Mouse (Mus musculus): ENCODE results near the gene Frem2. TPM values are rescaled to one million over a fixed set of nuclear protein-coding genes. Genes with fewer than 3 reads are reported as not detected.

The Frem2 gene
- polyA plus RNA-seq, 1 experiment from 2014 or later, result 1.2 TPM

- H3K4me3 ChIP-seq (replicated peaks), result no peak overlapping the region
- H3K9ac ChIP-seq (replicated peaks), result no peak overlapping the region
- no peak for ATAC-seq (ENCODE audit: low FRiP score)
- no peak overlapping the region for H3K4me2 ChIP-seq
- 71% methylated on average over 7 of the region's 7 CpGs for WGBS
- H3K27ac ChIP-seq (replicated peaks), result no peak overlapping the region
- no peaks in the 10 kb centered on the region for H3K36me3 ChIP-seq
- H3K4me1 ChIP-seq, result 0 out of 2 replicates have a peak, but pooled peaks cover 6% of the 10 kb centered on the region
- H3K27me3 ChIP-seq (replicated peaks), result no peaks in the 10 kb centered on the region
- no peaks in the 10 kb centered on the region for H3K9me3 ChIP-seq (replicated peaks)
Measured at GRCm38 (mm10) chr3:53552691-53553090, 104.5 kb downstream of the Frem2 start.

DNA sequence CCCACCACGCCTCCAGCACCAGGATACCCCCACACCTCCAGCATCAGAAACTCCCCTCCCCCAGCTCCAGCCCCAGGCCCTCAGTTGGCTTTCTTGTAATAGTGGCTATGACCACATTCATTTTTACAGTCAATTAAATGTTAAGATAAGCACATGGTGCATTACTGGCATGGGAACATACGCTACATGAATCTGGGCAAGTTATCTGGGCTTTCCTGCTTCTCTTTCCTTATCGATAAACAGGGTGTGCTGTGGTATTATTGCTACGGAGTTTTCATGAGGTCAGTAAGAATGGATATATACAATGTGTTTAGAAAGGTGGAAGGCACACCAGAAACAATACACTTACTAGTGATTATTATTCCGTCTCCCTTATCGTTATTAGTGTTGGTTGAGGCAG is 125.1 kb downstream of the Frem2 start:
- no peak for ATAC-seq (ENCODE audit: low FRiP score)
- no peak overlapping the region for H3K4me2 ChIP-seq
- no peak overlapping the region for H3K9ac ChIP-seq (replicated peaks)
- no peaks in the 10 kb centered on the region; the same call in 1 of the 2 replicates for H3K27me3 ChIP-seq (replicated peaks)
- no peaks in the 10 kb centered on the region for H3K4me1 ChIP-seq
- H3K36me3 ChIP-seq, result no peaks in the 10 kb centered on the region
- no peak overlapping the region for H3K4me3 ChIP-seq (replicated peaks)
- H3K27ac ChIP-seq (replicated peaks), result no peak overlapping the region
- no peaks in the 10 kb centered on the region for H3K9me3 ChIP-seq (replicated peaks)
- WGBS, result 84% methylated on average over 6 of the region's 6 CpGs

DNA sequence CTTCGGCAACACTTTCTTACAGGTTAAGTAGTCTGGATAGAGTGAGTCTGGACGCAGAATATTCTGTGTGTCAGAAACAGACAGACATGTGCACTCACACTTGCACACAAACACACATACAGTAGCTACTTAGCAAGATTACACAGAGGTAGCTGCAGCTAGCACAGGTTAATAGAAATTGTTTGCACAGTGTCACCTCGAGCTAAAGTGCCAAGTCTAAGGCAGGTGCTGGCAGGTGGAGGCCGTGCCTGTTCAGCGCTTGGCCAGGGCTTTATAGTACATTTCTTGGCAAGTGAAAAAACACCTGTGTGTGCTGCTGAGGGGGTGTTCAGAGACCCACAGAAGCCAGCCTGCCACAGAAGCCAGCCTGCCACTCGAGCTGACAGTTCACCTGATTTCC is 126.8 kb downstream of the Frem2 start:
- ATAC-seq (ENCODE audit: low FRiP score), result no peak
- Histone ChIP-seq H3K9ac (replicated peaks) (no peak overlapping the region), H3K4me1 (no peaks in the 10 kb centered on the region), H3K9me3 (replicated peaks) (no peaks in the 10 kb centered on the region), H3K4me2 (no peak overlapping the region), H3K4me3 (replicated peaks) (no peak overlapping the region), H3K36me3 (no peaks in the 10 kb centered on the region), H3K27me3 (replicated peaks) (no peaks in the 10 kb centered on the region; the same call in 1 of the 2 replicates), H3K27ac (replicated peaks) (no peak overlapping the region)
- 89% methylated on average over 6 of the region's 6 CpGs for WGBS

DNA sequence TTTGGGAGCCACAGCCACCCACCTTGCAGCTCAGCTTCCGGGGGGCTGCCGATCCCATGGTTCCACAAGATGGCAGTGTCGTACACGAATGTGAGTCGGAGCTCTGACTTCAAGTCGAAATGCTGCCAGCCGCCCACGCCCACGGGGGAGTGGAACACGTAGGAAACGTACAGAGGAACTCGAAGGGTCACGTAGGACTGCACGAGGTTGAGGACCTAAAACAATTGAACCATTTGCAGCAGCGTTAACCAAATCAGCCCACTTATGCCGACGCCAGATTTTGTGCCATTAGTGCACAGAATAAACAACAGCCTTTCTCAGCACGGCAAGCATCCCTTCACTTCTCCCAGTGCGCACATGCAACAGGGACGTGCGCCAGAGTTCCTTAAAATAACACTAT is 131.4 kb downstream of the Frem2 start:
- ATAC-seq (ENCODE audit: low FRiP score), result peak; percentile 70
- H3K27ac ChIP-seq (replicated peaks), result no peak overlapping the region
- H3K9me3 ChIP-seq (replicated peaks), result no peaks in the 10 kb centered on the region
- no peaks in the 10 kb centered on the region for H3K4me1 ChIP-seq
- H3K36me3 ChIP-seq, result no peaks in the 10 kb centered on the region
- H3K4me2 ChIP-seq, result peak overlapping the region; percentile 68
- H3K9ac ChIP-seq (replicated peaks), result 0 out of 2 replicates have a peak overlapping the region, but pooled peaks have one; percentile 14
- H3K27me3 ChIP-seq (replicated peaks), result no peaks in the 10 kb centered on the region; the same call in 1 of the 2 replicates
- 16% methylated on average over 21 of the region's 21 CpGs for WGBS
- H3K4me3 ChIP-seq (replicated peaks), result peak overlapping the region; percentile 38

- no peaks in the 10 kb centered on the region for H3K4me1 ChIP-seq
- no peak overlapping the region for H3K27ac ChIP-seq (replicated peaks)
- 75% methylated on average over 10 of the region's 10 CpGs for WGBS
- H3K4me3 ChIP-seq (replicated peaks), result no peak overlapping the region
- H3K27me3 ChIP-seq (replicated peaks), result no peaks in the 10 kb centered on the region
- H3K4me2 ChIP-seq, result no peak overlapping the region
- H3K9ac ChIP-seq (replicated peaks), result no peak overlapping the region
- H3K36me3 ChIP-seq, result no peaks in the 10 kb centered on the region
- no peak for ATAC-seq (ENCODE audit: low FRiP score)
- H3K9me3 ChIP-seq (replicated peaks), result no peaks in the 10 kb centered on the region
Measured at GRCm38 (mm10) chr3:53522794-53523193, 134.4 kb downstream of the Frem2 start.

DNA sequence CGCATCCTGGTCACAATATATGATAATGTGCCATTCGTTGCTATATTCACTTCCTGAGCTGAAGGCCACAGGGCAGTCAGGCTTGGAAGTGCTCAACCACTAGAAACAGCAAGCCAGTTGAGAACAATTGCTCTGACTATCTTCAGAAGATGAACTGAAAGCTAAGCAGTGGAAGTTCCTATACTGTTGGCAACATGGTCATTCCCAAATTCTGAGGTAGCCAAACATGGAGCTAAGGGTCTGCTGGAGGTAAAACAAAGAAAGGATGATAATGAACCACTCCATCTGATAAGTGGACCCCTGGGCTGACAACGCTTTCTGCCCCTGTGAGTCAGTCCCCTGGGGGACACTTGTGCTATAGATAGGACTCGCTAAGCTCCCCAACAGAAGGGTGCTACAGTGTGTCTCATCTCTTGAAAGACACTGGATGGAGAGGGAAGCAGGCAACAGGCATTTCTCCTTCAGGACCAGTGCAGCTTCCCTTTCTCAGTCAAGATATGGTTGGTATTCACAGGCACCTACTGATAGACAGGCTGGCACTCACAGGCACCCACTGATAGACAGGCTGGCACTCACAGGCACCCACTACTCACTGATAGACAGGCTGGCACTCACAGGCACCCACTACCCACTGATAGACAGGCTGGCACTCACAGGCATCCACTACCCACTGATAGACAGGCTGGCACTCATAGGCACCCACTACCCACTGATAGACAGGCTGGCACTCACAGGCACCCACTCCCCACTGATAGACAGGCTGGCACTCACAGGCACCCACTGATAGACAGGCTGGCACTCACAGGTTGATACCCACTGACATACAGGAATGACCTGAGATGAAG is 142.7 kb downstream of the Frem2 start:
- Histone ChIP-seq H3K27ac (replicated peaks) (no peak overlapping the region), H3K4me2 (no peak overlapping the region), H3K36me3 (no peaks in the 10 kb centered on the region), H3K9ac (replicated peaks) (no peak overlapping the region), H3K4me3 (replicated peaks) (no peak overlapping the region), H3K9me3 (replicated peaks) (no peaks in the 10 kb centered on the region), H3K27me3 (replicated peaks) (no peaks in the 10 kb centered on the region), H3K4me1 (no peaks in the 10 kb centered on the region)
- no peak for ATAC-seq (ENCODE audit: low FRiP score)
- 85% methylated on average over 4 of the region's 4 CpGs for WGBS

- H3K27ac ChIP-seq (replicated peaks), result no peak overlapping the region
- H3K27me3 ChIP-seq (replicated peaks), result no peaks in the 10 kb centered on the region
- no peak for ATAC-seq (ENCODE audit: low FRiP score)
- no peak overlapping the region for H3K4me2 ChIP-seq
- no peaks in the 10 kb centered on the region for H3K4me1 ChIP-seq
- no peaks in the 10 kb centered on the region for H3K36me3 ChIP-seq
- H3K4me3 ChIP-seq (replicated peaks), result no peak overlapping the region
- no peaks in the 10 kb centered on the region for H3K9me3 ChIP-seq (replicated peaks)
- H3K9ac ChIP-seq (replicated peaks), result no peak overlapping the region
- WGBS, result 69% methylated on average over 5 of the region's 5 CpGs
Measured at GRCm38 (mm10) chr3:53513096-53513495, 144.1 kb downstream of the Frem2 start.

DNA sequence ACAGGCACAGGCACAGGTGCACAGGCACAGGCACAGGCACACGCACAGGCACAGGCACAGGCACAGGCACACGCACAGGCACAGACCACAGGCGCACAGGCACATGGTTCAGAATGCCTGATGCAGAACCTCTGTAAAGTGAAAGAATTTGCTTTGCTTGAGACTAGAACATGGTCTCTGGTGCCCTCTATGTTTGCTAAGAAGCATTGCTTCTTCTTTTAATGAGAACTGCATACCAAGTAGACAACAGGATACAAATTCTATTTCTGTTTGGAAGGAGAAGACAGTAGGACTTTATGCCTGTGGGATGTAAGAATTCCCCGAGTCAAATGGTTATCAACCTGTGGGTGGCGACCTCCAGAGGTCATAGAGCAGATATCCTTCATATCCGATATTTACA is 154.7 kb downstream of the Frem2 start:
- H3K9me3 ChIP-seq (replicated peaks), result no peaks in the 10 kb centered on the region
- H3K4me1 ChIP-seq, result no peaks in the 10 kb centered on the region
- H3K36me3 ChIP-seq, result no peaks in the 10 kb centered on the region
- H3K4me3 ChIP-seq (replicated peaks), result no peak overlapping the region
- H3K4me2 ChIP-seq, result no peak overlapping the region
- no peaks in the 10 kb centered on the region for H3K27me3 ChIP-seq (replicated peaks)
- H3K27ac ChIP-seq (replicated peaks), result no peak overlapping the region
- 67% methylated on average over 6 of the region's 6 CpGs for WGBS
- ATAC-seq (ENCODE audit: low FRiP score), result peak; percentile 47; the same call in 1 of the 2 replicates
- no peak overlapping the region for H3K9ac ChIP-seq (replicated peaks)

DNA sequence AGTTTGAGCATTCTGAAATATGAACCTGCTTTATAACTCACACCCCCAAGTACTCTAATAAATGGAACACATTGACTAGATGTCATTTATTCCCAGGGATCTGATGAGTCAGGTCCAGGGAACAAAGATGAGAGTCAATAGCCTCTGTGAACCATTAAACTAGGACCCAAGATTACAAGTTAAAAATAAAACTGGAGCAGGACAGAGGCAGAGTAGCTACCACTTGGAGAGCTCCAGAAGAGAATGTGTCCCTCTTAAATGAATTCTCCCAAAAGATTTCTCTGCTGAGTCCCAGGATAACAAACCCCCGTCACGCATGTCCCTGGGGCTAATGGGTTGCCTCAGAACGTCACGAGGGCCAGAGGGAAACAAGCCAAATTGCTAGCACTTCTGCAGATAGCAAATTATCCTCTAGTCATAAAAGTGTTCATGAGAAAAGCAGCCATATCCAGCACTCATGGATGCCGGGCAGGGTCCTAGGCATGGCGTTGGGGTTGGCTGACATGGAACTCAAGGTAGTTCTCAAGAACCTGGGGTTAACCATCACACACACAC is 158.7 kb downstream of the Frem2 start:
- Histone ChIP-seq H3K4me3 (replicated peaks) (no peak overlapping the region), H3K27me3 (replicated peaks) (no peaks in the 10 kb centered on the region), H3K4me1 (no peaks in the 10 kb centered on the region), H3K9ac (replicated peaks) (no peak overlapping the region), H3K36me3 (no peaks in the 10 kb centered on the region), H3K27ac (replicated peaks) (no peak overlapping the region), H3K9me3 (replicated peaks) (no peaks in the 10 kb centered on the region), H3K4me2 (no peak overlapping the region)
- 73% methylated on average over 6 of the region's 6 CpGs for WGBS
- no peak for ATAC-seq (ENCODE audit: low FRiP score)

DNA sequence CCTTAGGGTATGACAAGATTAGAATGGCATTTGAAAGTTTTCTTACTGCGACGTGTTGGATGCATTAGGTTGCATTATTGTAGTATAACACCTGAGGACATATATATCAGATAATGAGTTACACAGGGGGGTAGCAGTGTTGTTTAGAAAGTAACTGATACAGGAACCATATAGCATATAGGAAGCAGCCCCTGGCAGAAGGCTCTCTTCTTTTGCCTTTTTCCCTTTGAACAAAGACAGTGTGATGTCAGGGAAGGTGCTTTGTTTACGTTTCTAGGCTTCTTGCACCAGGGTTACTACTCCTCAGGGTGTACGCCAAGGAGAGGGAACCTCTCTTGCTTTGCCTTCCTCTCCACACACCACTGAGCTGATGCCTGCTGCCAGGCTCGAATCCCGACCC is 168.8 kb downstream of the Frem2 start, which contains the start of gene Stoml3:
Gene Stoml3, plus strand, starts transcription at position 301 of the 400 bp plus-strand sequence.
- H3K27me3 ChIP-seq (replicated peaks), result no peaks in the 10 kb centered on the region
- WGBS, result 87% methylated on average over 6 of the region's 6 CpGs
- no peaks in the 10 kb centered on the region for H3K36me3 ChIP-seq
- no peak for ATAC-seq (ENCODE audit: low FRiP score)
- H3K4me2 ChIP-seq, result no peak within 1 kb of the TSS
- no peak within 1 kb of the TSS for H3K4me3 ChIP-seq (replicated peaks)
- H3K9me3 ChIP-seq (replicated peaks), result no peaks in the 10 kb centered on the region
- no peak within 1 kb of the TSS for H3K27ac ChIP-seq (replicated peaks)
- no peak within 1 kb of the TSS for H3K9ac ChIP-seq (replicated peaks)
- 0 out of 2 replicates have a peak, but pooled peaks cover 5% of the 10 kb centered on the region for H3K4me1 ChIP-seq

GRCm38 (mm10) chr3:53486996-53487576 is 170.1 kb downstream of the Frem2 start:
- 0 out of 2 replicates have a peak, but pooled peaks cover 5% of the 10 kb centered on the region for H3K4me1 ChIP-seq
- 85% methylated on average over 9 of the region's 9 CpGs for WGBS
- no peak for ATAC-seq (ENCODE audit: low FRiP score)

DNA sequence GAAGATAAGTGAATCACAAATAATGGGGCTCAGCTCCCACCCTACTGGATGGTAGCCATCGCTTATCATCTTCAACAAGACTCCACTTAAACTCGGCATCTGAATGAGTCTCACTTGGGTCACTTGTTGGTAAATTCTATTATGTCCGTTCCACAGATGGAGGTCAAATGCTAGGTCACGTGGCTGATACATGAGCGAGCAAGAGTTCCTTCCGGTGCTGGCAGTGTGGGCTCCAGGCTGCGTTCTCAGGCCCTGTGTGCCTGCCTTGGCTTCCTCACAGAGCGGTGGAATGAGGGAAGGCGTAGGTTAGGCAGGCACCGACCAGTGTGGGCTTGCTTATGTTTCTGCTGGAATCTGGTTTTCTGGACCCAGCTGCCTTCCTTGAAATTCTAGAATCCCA is 170.6 kb downstream of the Frem2 start:
- 88% methylated on average over 10 of the region's 10 CpGs for WGBS
- H3K4me1 ChIP-seq, result 0 out of 2 replicates have a peak, but pooled peaks cover 5% of the 10 kb centered on the region
- no peaks in the 10 kb centered on the region for H3K9me3 ChIP-seq (replicated peaks)
- H3K4me2 ChIP-seq, result no peak overlapping the region
- no peak overlapping the region for H3K27ac ChIP-seq (replicated peaks)
- peaks cover 8% of the 10 kb centered on the region for H3K36me3 ChIP-seq
- no peak overlapping the region for H3K9ac ChIP-seq (replicated peaks)
- no peaks in the 10 kb centered on the region for H3K27me3 ChIP-seq (replicated peaks)
- H3K4me3 ChIP-seq (replicated peaks), result no peak overlapping the region
- ATAC-seq (ENCODE audit: low FRiP score), result no peak

More at GRCm38 (mm10) chr3:53486996-53487576, 170.1 kb downstream of the Frem2 start:
- H3K9ac ChIP-seq (replicated peaks), result no peak overlapping the region
- H3K9me3 ChIP-seq (replicated peaks), result no peaks in the 10 kb centered on the region
- H3K27me3 ChIP-seq (replicated peaks), result no peaks in the 10 kb centered on the region
- peaks cover 4% of the 10 kb centered on the region for H3K36me3 ChIP-seq
- no peak overlapping the region for H3K4me3 ChIP-seq (replicated peaks)
- no peak overlapping the region for H3K4me2 ChIP-seq
- no peak overlapping the region for H3K27ac ChIP-seq (replicated peaks)
